Mouse (Mus musculus) left cerebral cortex, adult 2 months (tissue): ENCODE measurements around the gene Slc50a1. TPM values are rescaled to one million over a fixed set of nuclear protein-coding genes. Genes with fewer than 3 reads are reported as not detected.
A peak's percentile ranks its signal among the peaks of the same experiment; 100 is the strongest.

Experiments
- DNase-seq, 2 experiments: peaks; one replicate each; pipeline ENCODE4 v3.0.0; 2021 to 2022; ENCODE audit warnings: low spot score in 2 of 2, mixed read lengths in 1 of 2; ENCODE audit errors: extremely low spot score in 1 of 2
- H3K27ac ChIP-seq: fragments of 200-600 bp; 2 replicates; pipeline ENCODE4 v1.8.1; 2022
- H3K4me3 ChIP-seq: fragments of 200-600 bp; 2 replicates; pipeline ENCODE4 v1.8.1; 2022
- CTCF ChIP-seq: fragments of 200-600 bp; IDR thresholded peaks from 2 replicates; pipeline ENCODE4 v1.8.1; 2022; ENCODE audit warnings: antibody characterized with exemption, mild to moderate bottlenecking, moderate library complexity
- intact Hi-C: fragments of 180-260 bp; cut with DNase I; formaldehyde crosslinking; loops from one replicate; pipeline ENCODE4 v1.15.1; 2025
- total RNA-seq, 2 experiments: library from RNA; stranded (reverse); gene quantifications; 2 replicates each; pipeline ENCODE4 v1.2.3; 2021

The Slc50a1 gene
- total RNA-seq, 2 experiments from 2014 or later: 36.0 to 38.6 TPM

DNA sequence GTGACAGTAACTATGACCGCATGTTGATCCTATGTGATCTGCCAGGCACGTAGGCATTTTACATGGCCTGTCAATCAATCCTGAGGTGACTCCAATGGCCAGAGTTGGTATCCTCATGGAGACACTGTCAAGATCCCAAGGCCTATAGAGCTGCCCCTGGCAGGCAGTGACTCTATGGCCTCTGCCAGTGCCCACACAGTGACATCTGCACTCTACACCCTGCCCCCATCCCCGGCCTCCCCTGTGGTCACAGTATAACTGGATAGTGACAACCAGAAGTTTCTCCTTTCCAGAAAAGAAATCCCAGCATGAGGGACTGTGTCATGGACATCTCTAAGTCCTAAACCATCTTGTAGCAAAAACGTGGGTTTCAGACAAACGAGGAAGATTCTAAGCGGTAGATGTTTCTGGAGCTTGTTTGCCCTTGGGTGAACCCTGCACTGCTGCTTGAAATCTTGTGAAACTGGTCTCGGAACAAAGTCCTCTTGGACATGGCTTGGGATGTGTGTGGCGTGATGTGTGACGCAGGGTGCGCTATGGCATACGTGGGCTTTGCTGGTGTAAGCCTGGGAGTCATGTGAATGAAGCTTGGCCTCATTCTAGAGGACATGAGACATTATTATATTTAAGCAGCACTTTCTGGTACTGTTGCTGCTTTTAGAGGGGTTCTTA is 23.0 kb upstream of the Slc50a1 start:
- intact Hi-C loops: no loop called here
- Histone ChIP-seq H3K4me3 (no peak overlapping the region), H3K27ac (no peak overlapping the region)
- TF ChIP-seq CTCF: no peak
- no peak for DNase-seq

DNA sequence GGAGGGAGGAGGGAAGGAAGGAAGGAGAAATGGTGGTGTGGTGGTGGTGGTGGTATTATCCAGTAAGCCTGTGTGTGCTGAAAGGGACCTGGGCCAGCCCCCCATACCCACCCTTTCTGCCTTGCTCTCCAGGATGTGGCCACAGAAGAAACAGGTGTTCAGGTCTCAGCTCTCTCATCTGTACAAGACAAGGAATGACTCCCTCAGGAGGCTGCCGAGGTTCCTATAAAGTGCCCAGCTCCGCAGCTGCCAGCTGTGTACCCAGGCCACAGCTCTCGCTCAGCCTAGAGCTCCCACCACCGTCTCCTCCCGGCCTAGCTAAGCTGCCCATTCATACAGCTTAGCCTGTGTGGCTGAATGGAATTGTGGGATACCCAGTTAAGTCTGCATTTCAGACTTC is 21.9 kb upstream of the Slc50a1 start:
- no peak for DNase-seq
- no peak overlapping the region for H3K27ac ChIP-seq
- no peak overlapping the region for H3K4me3 ChIP-seq
- intact Hi-C loops: no loop called here
- TF ChIP-seq CTCF: no peak

DNA sequence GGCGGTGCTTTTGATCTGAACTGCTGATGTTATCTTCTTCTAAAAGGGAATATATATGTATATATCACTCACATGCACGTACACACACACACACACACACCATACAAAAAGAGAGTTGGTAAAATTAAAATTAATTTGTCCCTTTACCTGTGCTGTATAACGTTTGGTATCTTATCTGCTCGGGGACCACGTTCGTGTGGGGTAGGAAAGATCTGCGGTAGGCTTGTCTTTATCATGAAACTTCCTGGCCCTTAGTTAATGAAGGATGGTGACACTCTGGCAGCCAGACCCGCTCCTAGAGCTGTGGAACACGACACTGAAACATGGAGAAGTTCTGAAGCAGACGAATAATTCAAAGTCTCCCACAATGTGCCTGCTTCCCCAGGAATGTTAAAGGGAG is 21.5 kb upstream of the Slc50a1 start:
- TF ChIP-seq CTCF: no peak
- DNase-seq: no peak
- no peak overlapping the region for H3K27ac ChIP-seq
- intact Hi-C loops: no loop called here
- H3K4me3 ChIP-seq: no peak overlapping the region

DNA sequence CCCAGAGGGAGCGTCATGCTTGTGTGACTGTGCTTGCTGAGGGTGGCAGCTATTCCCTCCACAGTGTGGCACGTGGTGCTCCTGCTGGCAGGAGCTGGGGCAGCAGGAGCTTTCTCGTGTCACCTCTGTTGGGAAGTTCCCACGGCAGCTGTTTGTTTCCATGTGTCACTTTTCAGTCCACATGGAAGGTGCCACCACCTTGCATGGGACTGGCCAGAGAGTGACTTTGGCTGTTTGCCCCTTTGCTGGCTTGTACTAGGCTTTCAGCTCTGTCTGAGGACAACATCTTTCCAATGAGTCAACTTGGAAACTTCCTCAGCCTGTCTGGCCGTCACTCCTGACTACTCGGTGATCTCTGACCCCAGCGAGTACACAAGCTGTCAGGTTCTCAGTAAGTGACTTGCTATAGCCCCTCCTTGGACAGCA is 18.1 kb upstream of the Slc50a1 start:
- Histone ChIP-seq H3K27ac (no peak overlapping the region), H3K4me3 (no peak overlapping the region)
- intact Hi-C loops: no loop called here
- TF ChIP-seq CTCF: no peak; the same call in 1 of the 2 replicates
- DNase-seq: no peak

DNA sequence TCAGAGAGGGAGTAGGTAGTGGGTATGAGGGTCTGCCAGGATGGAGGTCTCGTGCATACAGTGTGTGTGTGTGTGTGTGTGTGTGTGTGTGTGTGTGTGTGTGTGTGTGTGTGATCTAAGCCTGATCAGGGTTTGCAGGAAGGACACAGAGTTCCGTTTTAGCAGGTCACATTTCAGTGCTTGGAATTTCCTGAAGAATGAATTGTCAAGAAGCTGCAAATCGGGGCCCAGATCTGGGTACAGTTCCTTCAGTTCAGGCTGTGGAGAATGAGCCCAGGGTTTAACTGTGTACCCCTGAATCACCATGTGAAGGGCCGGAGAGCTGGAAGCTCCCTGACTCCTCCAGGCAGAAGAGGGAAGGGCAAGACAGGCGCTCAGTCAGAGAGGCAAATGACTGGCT is 16.9 kb upstream of the Slc50a1 start:
- intact Hi-C loops: no loop called here
- DNase-seq: no peak
- no peak for TF ChIP-seq CTCF
- Histone ChIP-seq H3K27ac (no peak overlapping the region), H3K4me3 (no peak overlapping the region)

DNA sequence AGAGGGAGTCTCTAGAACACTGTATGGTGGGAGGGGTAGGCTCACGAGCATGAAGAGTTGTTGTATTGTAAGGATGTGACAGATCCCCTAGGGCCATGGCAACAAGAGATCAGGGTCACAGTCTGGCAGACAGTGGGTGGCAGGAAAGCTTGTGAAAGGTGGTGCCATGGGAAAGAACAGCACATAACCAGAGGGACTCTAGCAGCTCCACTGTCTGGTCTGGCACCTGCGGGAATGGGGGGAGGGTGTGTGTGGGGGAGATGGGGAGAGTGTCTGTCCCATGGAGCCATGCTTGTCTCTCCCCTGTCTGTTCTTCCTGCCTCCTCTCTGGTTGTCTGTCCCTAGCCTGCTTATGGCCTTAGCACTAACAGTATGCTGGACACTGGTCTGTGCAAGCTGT is 15.2 kb upstream of the Slc50a1 start:
- TF ChIP-seq CTCF: no peak
- no peak overlapping the region for H3K27ac ChIP-seq
- intact Hi-C loops: no loop called here
- no peak for DNase-seq
- H3K4me3 ChIP-seq: no peak overlapping the region

DNA sequence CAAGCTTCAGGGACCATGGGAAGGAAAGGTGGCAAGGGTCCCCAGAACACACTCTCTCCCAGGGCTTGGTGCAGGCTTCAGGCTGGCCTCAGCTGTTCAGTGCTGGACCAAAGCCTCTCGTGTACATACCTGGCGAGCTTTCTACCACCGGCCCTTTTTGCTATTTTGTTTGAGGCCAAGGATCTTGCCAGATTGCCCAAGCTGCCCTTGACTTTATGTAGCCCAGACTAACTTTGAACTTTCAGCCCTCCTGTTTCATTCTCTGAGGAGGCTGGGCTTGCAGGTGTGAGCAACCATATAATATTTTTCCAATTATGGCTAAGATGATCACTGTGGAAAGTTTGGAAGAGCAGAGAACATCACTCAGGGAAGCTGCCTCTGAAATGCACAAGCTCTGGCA is 13.9 kb upstream of the Slc50a1 start:
- intact Hi-C loops: no loop called here

DNA sequence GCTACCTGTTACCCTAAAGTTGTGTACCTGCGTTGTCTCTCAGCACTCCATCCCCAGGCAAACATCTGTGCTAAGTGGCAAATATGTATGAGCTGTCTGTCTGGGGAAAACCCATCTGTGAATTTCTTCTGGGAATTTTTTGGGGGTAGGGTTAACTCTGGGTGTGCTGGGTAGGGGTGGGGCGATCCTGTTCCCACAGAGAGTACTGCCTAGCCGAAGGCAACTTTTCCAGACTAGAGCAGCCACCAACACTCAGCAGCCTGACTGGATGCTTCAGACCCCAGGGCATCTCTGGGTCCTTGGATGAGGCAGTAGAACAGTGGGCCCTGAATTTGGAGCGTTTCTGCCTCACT is 11.9 kb upstream of the Slc50a1 start:
- no peak for DNase-seq
- TF ChIP-seq CTCF: no peak
- intact Hi-C loops: loop anchor here (1.0 kb wide), 2 partner anchors 32 to 36 kb away; partner anchors contain the start of gene Trim46
- Histone ChIP-seq H3K4me3 (no peak overlapping the region), H3K27ac (no peak overlapping the region)

More for the DNA sequence above, 13.9 kb upstream of the Slc50a1 start:
- no peak for DNase-seq
- TF ChIP-seq CTCF: no peak
- H3K4me3 ChIP-seq: no peak overlapping the region
- no peak overlapping the region for H3K27ac ChIP-seq

DNA sequence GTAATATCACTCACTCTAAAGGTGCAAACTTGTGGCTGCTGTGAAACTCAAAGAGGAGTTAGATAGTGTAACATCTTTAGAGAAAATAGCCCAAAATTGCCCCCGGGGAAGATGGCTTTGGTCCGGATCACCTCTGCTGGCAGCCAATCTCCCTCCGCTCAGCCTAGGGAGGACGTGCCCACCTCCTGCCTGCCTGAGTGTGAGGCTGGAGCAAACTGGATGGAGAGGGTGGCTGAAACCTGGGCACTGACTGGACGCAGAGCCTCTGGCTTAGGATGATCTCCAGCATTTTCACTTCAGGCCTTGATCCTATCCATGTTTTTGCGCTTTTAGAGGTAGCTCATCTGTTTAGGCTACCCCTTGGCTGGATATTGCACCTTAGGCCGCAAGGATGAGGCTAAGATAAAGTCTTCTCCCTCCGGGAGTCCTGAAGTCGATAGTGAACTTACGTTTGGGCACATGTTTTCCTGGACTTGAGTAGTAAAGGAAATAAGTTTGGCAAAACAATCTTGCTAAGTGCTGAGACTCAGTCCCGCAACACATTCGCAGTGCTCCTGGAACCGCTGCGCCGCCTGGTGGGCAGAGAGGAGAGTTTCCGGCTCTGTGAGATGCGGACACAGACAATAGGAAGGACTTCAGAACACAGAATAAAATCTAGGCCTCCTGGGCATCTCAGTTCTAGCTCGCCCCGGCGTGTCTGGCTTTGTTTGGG is 11.4 kb upstream of the Slc50a1 start:
- intact Hi-C loops: loop anchor here (1.0 kb wide), 2 partner anchors 31 to 35 kb away; partner anchors contain the start of gene Trim46
- Histone ChIP-seq H3K4me3 (peak overlapping the region; percentile 61; the same call in 1 of the 2 replicates), H3K27ac (peak overlapping the region; percentile 87)
- TF ChIP-seq CTCF: peak; percentile 93
- peak; percentile 78 to 82 for DNase-seq

DNA sequence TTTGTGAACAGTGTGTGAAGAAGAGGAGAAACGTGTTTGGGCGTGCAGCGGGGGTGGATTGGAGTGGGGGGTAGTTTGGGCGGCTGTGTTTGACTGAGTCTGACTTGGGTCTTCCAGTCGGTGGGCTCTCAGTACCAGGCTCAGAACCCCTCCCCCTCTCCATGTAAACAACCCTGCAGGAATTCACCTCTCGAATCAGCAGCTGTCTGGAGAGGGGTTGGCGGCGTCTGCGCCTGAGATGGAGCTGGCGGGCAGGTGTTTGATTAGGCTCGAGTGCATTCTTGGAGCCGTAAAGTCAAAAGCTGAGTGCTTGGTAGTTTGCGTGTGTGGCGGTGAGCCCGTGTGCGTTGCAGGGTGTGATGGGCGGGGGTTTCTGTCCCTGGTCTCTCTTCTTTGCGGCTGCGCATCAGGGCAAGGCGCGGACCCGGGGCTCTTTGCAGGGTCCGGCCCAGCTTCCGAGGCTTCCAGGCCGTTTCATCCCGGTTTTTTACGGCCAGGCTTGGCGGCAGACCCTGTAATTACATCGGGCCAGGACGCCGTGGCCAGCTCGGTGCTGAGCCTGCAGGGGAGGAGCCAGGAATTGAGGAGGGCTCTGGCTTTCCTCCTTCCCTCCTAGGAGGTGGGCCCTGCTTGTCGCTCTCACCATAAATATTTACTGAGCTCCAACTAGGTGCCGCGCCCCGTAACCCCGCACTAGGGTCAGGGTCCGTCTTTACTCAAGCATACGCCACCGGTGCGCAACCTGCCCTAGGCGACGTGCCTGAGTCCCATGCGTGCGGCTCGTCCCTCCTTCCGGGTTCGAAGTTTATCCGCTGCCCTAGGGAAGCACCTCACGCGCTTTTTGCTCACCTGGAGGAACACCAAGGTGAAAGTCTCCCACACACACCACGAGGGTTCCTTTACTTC is 10.5 kb upstream of the Slc50a1 start, which contains the start of gene Efna1:
Gene Efna1 (minus strand): TSS at position 537 of the 906 bp plus-strand sequence.
- peak in 1 of 2 experiments; percentile 36 for DNase-seq
- intact Hi-C loops: no loop called here
- H3K4me3 ChIP-seq: peak within 1 kb of the TSS; percentile 61
- peak; percentile 8; the same call in 1 of the 2 replicates for TF ChIP-seq CTCF
- peak within 1 kb of the TSS; percentile 87 for H3K27ac ChIP-seq

DNA sequence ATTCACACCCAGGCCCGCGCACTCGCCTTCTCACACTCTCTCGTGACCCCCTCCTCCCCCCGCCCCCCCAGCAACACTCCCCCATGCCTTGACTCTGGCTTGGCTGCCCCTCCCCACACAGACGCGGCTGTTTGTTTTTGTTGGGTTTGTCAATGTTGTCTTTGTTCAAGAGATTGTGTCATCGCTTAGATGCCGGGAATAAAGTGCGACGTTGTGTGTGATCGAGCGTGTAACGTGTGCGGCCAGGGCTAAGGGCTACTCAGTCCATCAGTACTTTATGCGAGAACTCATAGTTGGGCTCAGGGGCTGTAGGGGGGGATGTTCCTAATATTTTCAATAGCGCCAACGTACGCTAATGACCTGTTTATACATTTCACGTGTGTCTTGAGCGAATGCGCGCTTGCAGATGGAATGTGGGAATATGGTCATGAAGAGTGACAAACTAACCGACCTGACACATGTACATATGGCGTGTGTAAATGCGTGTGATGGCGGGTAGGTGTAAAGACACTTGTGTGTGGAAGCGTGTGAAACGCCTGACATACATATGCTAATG is 9.8 kb upstream of the Slc50a1 start:
- peak in 1 of 2 experiments; percentile 33 for DNase-seq
- Histone ChIP-seq H3K4me3 (peak overlapping the region; percentile 61), H3K27ac (peak overlapping the region; percentile 87)
- intact Hi-C loops: no loop called here
- no peak for TF ChIP-seq CTCF
